Mouse (Mus musculus) thymus, postnatal 0 days (tissue): ENCODE data around the gene AC124108.1. TPM values are rescaled to one million over a fixed set of nuclear protein-coding genes. Genes with fewer than 3 reads are reported as not detected.
A peak's percentile ranks its signal among the peaks of the same experiment; 100 is the strongest.

Experiments
- DNase-seq: peaks from one replicate; pipeline ENCODE4 v3.0.0-alpha.2; 2015; ENCODE audit warnings: low spot score
- polyA plus RNA-seq: library from polyadenylated mRNA; unstranded; fragments of >200 nt; fragmentation: Nextera tagmentation; extraction: Ambion mirVana; gene quantifications from 2 replicates; pipeline ENCODE4 v1.2.1, GENCODE M21; 2015

Gene AC124108.1
- polyA plus RNA-seq, 1 experiment from 2014 or later, result not detected

GRCm38 (mm10) chr1:132200562-132201510 is 9.6 kb downstream of the AC124108.1 start:
- DNase-seq, result no peak

- DNase-seq, result no peak
These were observed 10.2 kb downstream of the AC124108.1 start for GRCm38 (mm10) chr1:132201511-132201860.

- DNase-seq, result no peak
These were observed 10.7 kb downstream of the AC124108.1 start for GRCm38 (mm10) chr1:132201936-132202335.

GRCm38 (mm10) chr1:132202771-132203170 is 11.5 kb downstream of the AC124108.1 start:
- DNase-seq, result no peak

- no peak for DNase-seq
These were observed 14.7 kb downstream of the AC124108.1 start for GRCm38 (mm10) chr1:132205958-132206357.

GRCm38 (mm10) chr1:132206828-132207227 is 15.6 kb downstream of the AC124108.1 start:
- no peak for DNase-seq

GRCm38 (mm10) chr1:132208154-132208553 is 16.9 kb downstream of the AC124108.1 start:
- DNase-seq, result no peak

- DNase-seq, result no peak
These were observed 18.1 kb downstream of the AC124108.1 start for GRCm38 (mm10) chr1:132209400-132209799.

GRCm38 (mm10) chr1:132210922-132211321 is 19.7 kb downstream of the AC124108.1 start:
- peak; percentile 28 for DNase-seq

- no peak for DNase-seq
These were observed 20.4 kb downstream of the AC124108.1 start for GRCm38 (mm10) chr1:132211672-132212071.

GRCm38 (mm10) chr1:132212218-132212617 is 21.0 kb downstream of the AC124108.1 start:
- peak; percentile 18 for DNase-seq

GRCm38 (mm10) chr1:132213076-132213475 is 21.8 kb downstream of the AC124108.1 start:
- DNase-seq, result no peak

- DNase-seq, result no peak
These were observed 25.0 kb downstream of the AC124108.1 start for GRCm38 (mm10) chr1:132216276-132216675.

- no peak for DNase-seq
These were observed 30.4 kb downstream of the AC124108.1 start for GRCm38 (mm10) chr1:132221627-132222026.

- DNase-seq, result no peak
These were observed 30.9 kb downstream of the AC124108.1 start for GRCm38 (mm10) chr1:132222166-132222565.

- no peak for DNase-seq
These were observed 35.2 kb downstream of the AC124108.1 start for GRCm38 (mm10) chr1:132226297-132227080.

- DNase-seq, result no peak
These were observed 38.4 kb downstream of the AC124108.1 start, which contains the start of gene Gm10188 for GRCm38 (mm10) chr1:132229667-132230066. Gene Gm10188 (minus strand): TSS chr1:132229767.

GRCm38 (mm10) chr1:132231470-132232274 is 40.4 kb downstream of the AC124108.1 start:
- DNase-seq, result no peak

- peak; percentile 11 for DNase-seq
These were observed 42.3 kb downstream of the AC124108.1 start for GRCm38 (mm10) chr1:132233566-132233965.

- no peak for DNase-seq
These were observed 43.6 kb downstream of the AC124108.1 start for GRCm38 (mm10) chr1:132234757-132235273.

GRCm38 (mm10) chr1:132237585-132238159 is 46.4 kb downstream of the AC124108.1 start:
- DNase-seq, result peak; percentile 64
